Mouse (Mus musculus) ovary, postnatal 10 days (tissue): ENCODE results near the gene Pomgnt2.

Source experiments
- DNase-seq: peaks from one replicate; pipeline ENCODE4 v3.0.0; 2022; ENCODE audit warnings: low spot score

The Pomgnt2 gene

DNA sequence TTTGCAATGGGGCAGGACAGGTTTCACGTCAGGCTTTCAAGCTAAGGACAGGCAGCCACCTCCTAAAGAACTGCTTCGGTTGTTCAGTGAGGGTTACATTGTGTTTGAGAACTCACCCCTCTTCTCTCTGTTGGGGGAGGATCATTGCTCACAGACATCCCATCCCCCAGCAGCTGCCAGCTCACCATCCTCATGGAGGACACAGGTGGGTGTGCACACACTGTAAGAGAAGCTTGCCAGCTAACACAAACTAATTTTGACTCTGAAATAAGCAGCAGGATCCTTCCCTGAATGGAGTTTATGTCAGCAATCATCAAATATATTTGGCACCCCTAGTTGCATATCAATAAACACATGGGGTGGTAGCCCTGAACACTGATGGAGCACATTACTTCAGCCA lies 15.9 kb upstream of the Pomgnt2 start:
- no peak for DNase-seq

DNA sequence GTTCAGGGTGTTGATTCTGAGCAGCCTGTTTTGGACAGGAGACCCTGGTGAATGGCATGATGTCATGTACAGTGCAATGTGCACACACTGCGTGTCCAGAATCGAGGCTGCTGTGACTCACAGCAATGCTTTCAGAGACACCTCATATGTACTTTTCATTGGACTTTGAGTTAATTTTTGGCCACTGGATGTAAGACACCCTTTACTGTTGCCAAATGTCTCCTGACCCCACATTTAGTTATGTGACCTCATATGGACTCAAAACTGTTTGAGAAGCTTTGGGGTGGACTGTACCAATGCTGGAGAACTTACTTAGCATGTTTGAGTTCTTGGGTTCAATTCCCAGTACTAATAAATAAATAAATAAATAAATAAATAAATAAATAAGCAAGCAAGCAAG lies 13.8 kb upstream of the Pomgnt2 start:
- no peak for DNase-seq

DNA sequence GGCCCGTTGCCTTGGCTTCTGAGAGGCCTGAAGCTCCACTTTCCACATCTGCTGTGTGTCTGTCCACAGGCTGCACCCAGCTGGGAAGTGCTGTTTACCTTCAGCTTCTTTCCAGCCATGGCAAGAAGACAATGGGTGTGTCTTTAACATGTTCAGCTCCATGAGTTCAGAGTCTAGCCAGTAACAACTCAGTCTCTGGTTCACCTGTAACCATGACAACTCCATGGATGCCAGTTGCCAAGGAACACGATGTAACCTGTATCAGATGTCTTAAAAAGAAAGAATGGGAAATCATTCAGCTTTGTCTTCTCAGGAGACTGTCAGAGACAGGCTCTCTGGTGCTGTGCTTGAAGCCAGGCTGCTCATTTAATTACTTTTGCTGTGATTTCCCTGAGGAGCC lies 12.0 kb upstream of the Pomgnt2 start:
- DNase-seq: no peak

DNA sequence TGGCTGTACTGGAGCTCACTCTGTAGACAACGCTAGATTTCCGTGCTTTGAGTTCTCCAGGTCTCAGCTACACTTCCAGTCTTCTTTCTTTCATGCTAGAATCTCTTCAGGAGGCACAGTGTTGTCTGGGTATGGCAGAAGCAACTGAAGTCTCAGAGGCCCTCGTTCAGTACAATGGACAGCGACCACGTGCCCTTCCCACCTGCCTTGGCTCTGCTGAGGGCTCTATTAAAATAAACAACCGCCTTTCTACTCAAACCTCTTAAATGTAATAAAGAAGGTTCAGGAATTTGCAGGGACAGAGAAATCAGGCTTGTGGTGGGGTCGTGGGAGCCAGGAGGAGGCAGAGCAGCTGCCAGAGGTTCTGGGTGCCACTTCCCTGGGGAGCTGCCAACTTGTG lies 9.7 kb upstream of the Pomgnt2 start:
- DNase-seq: no peak

DNA sequence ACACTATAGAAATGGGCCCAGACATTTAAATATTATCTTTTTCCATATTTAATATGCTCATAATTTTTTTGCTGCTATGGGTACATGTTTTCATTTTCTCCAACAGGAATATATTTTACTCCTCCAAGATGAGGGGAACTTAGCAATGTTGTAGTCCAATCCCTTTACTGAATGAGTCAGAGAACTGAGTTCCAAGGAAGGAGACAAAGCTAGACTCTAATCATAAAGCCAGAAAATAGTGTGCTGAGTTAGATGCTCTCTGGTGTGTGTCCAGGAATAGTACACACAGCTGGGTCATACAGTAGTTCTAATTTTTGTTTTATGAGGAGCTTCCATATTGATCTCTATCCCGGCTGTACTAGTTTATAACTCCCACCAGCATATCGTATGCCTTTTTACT lies 9.3 kb upstream of the Pomgnt2 start:
- DNase-seq: no peak

DNA sequence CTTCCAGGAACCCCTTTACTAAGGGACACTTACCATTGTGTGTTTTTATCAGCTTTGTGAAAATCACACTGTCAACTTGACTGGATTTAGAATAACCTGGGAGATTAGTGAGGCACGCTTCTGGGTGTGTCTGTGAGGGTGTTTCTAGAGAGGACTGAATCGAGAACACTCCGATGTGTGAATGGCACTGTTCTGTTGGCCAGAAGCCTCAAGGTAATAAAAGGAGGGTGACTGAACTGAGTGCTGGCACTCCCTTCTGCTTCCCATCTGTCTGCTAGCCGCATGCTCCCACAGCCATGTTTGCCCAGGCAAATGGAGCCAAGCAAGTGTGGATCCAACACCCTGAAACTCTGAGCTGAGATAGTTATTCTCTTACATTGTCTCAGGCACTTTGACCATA lies 1.1 kb upstream of the Pomgnt2 start:
- no peak for DNase-seq

DNA sequence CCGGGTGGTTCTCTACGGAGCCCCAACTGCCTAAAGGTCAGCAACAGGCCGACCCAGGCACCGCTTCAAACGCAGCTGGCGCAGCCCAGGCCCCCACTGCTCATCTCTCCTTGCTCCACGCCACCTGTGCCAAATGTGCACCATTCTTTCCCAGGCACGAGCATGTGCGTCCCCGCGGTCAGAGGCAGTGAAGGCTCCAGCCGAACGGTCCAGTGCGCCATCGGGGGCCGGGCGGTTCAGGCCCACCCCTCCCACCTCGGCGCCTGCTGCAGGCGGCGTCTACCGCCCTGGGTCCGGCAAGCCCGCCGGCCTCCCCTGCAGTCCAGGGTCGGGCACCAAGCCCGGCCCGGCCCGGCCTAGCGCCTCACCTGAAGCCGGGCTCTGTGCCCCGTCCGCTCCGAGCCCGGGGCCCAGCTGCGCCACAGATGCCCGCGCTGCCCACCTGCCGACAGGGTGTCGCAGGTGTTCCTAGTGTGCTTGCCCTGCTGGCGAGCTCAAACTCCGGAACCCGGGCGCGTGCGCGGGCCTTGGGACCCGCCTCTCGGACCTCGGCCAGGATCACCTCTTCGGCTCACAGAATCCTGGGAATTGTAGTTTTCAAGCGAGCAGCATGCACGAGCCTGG lies 1.3 kb downstream of the Pomgnt2 start:
- DNase-seq: peak; percentile 71

DNA sequence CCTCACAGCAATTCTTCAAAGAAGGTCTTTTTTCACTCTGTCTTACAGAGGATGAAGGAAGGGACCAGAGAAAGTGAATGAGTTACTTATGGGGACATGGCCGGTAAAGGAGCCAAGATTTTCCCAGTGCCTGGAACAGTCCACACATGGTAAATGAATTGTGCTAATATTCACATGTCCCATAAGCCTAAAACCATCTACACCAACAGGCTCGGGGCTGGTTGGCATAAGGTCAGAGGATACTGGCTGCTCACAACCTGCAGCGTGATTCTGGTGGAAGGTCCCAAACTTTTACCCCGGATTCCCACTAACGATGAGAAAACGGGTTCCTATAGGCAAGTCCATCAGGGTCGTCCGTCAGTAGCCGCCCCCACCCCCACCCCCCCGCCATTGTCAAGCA lies 1.8 kb downstream of the Pomgnt2 start:
- DNase-seq: no peak

DNA sequence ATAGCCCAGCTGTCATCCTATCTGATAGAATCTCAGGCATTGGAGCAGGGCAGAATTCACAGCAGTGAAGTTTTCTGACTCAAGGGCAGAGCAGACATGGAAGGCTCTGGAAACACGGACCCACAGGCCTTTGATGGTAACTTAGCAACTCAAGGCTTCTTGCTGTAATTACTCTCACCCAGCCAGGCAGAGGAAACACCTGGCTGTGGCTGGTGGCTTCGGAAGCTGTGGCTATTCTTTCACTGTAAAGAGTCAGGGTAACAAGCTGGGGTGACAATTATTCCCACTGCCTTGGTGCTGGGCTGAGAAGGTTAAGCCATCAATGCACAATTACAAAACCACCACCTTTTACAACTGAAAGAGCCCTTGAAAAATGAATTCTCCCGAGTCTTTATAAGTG lies 3.9 kb downstream of the Pomgnt2 start:
- no peak for DNase-seq

DNA sequence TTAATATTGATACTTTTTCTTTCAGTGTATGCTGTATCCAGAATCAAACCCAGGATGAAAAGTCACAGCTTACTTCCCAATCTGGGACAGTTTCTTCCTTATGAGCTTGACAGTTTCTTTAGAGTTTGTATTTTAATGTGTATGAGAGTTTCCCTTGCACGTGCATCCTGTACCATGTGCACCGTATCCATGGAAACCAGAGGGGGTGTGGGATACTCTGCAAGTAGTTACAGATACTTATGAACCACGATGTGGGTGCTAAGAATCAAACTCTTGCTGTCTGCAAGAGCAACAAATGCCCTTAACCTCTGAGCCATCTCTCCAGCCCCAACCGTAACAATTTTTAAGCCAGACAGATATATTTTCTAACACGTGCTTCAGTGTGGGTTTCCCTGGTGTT lies 5.9 kb downstream of the Pomgnt2 start:
- no peak for DNase-seq

DNA sequence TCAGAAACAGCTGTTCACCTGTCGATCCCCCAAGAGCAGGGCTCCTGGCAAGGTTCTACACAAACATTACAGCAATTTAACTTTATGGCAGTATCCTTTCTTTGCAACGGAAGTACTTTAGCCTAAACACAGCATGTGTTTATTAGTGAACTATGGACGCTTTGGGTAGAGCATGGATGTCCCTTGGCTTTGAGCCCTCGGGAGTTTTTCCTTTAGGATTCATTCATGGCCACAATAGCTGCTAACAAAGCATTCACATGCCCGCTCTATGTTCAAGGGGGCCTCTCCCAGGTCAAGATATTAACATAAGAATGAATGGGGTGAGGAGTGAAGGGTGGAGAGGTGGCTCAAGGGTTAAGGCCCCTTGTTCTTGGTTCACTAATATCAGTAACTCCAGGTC lies 7.4 kb downstream of the Pomgnt2 start:
- no peak for DNase-seq

DNA sequence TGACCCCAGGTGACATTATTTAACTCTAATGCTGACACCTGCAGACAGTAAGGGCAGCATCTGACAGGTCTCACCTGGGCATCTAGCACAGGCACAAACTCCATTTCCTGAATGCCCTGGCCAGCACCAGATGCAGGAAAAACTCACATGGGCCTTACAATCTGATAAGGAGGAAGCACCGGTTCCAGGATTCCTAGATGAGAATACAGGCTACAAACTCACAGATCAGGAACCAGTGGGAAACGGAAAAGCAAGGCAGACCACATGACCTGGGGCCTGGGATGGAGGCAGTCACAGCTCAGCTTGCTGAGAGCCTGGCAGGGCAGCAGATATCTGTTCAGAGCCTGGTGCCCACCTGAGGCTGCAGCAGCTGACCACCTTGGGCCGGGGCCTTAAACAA lies 8.0 kb downstream of the Pomgnt2 start:
- DNase-seq: no peak

DNA sequence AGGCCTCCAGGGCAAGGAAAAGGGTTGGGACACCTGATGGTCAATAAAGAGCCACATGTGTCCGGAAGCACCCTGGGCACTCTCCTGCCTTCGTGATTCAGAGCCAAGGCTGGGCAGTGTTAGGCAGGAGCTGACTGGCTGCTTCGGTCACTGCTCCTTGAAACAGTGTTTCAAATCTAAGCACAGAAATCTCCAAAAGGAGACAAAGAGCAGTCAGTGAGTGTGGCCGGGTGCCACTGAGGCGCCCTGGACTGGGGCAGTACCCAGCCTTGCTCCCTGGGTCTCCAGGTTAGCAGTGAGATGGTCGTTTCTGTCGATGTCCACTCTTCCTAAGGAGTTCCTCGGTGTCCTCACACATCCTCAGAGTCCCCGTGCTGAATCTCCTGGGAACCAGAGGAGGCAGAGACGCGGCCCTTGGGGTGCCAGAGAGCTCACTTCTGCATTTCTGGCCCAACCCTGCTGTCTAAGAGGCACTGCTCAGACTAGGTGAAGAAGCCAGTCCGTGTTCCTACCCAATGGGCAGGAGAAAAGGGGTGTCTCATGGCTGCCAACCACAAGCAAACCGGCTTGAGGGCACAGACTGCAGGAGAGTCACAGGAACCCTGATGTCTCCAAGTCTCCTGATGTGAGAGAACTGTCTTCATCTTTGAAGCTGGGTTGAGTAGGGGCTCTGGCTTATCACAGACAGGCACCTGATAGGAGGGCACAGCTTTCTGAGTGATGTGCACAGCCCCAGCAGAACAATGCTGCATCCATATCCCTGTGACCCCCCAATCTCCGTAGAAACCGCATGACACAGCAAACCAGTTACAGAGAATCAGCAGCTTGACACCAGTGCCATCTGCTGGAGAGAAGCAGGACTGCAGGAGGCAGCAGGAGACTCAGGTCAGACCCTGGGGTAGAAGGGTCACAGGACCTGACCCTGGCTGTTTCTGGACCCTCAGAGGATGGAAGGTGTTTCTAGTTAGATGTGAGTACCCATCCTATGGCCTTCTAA lies 12.1 kb downstream of the Pomgnt2 start:
- DNase-seq: peak; percentile 62

DNA sequence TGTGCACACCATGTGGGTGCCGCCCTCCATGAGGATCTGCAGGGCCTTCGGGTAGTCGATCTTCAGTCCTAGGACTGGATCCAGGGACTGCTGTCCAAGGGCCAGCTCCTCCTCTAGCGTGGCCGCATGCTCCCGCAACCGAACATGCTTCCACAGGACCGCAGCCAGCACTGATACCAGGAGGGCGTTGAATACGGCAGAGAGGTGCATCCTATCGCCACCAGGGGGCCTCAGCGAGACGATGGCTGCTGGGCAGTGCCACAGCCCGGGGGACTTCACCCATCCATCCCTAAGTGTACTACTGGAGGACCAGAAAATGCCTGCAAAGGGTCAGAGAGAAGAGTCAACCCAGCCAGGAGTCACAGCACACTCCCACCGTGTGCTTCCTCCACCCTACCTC lies 13.4 kb downstream of the Pomgnt2 start:
- DNase-seq: no peak

DNA sequence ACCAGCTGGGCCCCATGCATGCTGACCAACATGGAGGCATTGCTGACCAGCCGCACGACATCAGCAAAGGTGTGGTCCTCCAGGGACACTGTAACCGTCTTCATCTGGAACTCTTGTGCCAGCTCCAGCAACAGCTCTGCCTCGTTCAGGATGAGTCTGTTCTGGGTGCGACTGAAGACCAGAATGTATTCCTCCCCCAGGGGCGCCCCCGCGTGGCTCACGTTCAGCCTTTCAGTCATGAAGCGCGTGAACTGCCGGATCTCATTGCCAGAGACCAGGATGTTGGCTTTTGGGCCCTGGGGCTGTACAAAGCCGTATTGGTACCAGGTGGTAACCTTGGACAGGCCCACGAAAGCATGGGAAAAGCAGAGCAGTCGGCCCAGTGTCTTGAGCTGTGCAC lies 14.2 kb downstream of the Pomgnt2 start:
- no peak for DNase-seq

DNA sequence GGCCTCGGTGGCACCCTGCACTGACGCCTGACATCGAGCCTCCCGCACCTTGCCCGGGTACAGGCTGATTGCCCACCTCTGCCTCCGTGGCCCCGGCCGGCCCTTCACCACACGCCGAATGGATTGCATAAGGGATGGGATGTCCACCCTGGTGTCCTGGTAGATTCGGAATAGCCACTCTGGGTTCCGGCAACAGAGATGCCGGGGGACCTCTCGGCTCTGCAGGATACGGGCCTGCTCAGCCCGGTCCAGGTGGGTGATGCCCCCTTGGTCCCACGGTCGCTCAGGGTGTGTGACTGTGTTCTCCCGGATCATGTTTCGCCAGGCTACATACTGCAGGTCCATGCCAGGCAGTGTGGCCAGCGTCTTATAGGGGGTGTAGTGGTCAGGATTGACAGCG lies 14.7 kb downstream of the Pomgnt2 start:
- DNase-seq: no peak

DNA sequence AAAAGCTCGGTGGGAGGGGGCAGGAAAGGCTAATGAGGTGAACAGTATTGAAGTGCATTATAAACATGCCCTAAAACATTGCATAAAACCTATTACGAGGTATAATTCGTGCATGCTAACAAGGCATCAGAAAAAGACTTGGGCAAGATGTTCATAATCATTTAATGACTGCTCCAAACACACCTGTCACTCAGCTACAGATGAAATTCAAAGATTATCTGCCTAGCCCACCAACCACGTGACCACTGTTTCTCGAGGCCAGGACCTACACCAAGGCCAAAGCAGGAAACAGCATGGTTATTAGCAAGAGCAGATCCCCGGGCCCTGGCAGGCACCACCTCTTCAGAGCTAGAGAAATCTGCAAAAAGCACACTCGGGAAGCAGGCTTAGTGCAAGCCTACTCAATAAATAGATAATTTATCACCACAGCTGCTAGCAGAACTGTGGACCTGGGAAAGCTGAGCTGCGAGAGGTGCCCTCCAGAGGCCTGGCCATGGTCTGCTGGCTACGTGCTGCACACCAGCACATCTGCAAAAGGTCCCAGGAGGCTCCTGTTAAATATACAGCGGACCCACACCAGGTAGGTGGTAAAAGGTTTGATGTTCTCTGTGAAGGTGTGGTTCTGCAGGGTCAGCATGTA lies 15.3 kb downstream of the Pomgnt2 start:
- no peak for DNase-seq

DNA sequence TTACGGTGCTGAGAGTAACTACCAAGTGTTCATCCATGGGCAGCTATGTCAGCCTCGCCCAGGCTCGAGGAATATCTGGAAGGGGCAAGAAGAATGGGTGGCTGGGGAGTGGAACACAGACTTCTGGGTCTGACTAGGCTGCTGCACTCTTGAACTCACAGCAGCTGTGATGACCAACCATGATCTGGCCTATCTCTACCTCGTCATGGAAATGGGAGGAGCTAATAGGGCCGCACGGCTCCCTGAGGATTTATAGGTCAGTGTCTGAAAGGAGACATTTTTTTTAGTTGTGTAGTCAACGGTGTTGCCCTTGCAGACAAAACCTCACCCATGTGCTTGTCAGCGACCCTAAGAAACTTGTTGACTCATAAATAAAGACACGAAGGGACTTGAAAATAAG lies 15.9 kb downstream of the Pomgnt2 start:
- DNase-seq: no peak

DNA sequence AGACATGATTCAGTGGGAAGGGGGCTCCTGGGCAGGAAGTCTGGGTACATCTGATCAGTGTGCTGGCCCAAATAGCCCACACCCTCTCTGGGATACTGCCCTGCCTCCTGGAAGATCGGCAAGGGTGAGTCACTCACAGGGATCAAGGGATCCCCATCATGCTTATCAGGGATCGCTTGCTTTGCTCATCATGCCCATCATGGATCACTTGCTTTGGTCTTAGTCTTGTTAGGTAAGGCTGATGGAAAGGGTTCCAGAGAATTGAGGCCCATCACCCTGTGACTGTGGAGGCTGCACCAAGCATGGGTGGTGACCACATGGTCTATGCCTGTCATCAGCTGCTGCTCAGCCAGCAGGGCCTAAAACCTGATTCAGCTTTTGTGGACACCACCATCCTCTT lies 21.6 kb downstream of the Pomgnt2 start:
- no peak for DNase-seq

DNA sequence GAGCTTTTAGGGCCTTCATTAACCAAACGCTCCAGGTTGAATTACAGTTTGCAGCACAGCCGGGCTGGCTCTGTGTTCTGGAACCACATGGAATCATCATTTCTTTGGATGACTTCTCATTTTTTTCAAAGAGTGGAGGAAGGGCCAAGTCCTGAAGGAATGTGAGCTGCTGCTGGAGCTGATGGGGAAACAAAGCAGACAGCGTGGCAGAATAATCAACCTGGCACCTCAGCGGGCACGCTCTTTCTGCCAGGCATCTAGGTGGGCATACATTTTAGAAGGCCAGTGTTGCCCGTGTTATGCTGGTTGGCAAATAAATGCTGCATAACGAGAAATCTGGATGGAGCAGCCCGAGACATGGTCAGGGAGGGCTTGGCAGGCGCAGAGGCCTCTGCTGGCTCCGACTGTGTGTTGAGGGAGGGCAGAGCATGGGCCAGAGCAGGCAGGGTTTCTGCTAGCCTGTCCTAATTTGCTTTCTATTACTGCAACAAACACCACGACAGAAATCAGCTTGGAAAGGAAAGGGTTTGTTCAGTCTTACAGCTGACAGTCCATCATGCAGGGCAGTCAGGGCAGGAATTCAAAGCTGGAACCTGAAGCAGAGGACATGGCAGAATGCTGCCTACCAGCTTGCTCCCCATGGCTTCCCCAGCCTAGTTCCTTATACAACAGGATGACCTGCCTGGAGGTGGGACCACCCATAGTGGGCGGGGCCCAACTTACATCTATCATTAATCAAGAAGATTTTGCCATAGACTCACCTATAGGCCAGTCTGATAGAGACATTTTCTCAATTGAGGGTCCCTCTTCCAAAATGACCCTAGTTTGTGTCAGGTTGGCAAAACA lies 22.5 kb downstream of the Pomgnt2 start:
- DNase-seq: no peak

DNA sequence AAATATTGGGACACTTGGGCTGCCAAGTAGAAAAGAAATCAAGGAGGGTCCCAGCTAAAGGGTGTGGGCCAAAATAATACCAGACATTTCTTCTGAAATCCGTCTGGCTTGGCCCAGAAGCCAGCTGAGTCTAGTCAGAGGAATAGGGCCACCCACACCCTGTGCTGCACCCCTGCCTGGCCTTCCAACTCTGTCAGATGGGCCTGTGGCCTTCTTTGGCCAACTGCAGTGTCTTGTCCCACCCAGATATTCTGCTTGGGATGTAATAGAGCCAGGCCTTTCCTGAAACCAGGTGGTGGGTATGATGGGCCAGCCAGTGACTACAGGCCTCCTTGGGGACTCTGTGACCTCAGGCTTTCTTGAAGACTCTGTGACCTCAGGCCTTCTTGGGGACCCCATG lies 23.7 kb downstream of the Pomgnt2 start:
- DNase-seq: no peak

DNA sequence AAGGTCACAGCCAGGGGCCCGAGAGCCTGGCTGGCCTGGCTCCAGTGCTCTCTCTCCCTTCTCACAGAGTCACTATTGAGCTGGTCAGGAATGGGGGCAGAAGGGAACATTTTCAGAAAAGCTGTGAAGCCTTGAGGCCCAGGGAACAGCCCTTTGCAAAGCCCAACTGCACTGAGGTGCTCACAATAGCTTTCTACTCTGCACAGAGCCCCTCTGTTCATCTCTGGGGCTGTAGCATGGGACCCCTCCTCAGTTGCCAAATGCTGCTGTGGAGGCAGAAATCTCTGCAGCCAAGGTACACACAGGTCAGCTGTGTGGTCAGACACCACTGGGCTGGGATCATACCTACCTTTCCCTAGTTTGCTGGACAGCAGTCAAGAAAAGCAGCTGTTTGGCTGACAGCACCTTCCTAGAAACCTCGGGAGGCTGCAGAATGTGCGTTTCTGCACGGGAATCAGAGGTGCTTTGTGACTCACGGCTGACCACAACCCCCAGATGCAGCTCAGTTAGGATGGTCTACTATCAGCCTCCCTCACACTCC lies 27.0 kb downstream of the Pomgnt2 start:
- DNase-seq: no peak
